Mouse (Mus musculus) left cerebral cortex, postnatal 10 days (tissue): ENCODE data around the gene Cyth4. TPM values are rescaled to one million over a fixed set of nuclear protein-coding genes. Genes with fewer than 3 reads are reported as not detected.

Experiments used
- DNase-seq, 2 experiments: peaks; one replicate each; pipeline ENCODE4 v3.0.0; 2021 to 2022; ENCODE audit warnings: low spot score in 2 of 2, mixed read lengths in 1 of 2; ENCODE audit errors: extremely low spot score in 1 of 2
- intact Hi-C: fragments of 180-260 bp; cut with DNase I; formaldehyde crosslinking; loops from one replicate; pipeline ENCODE4 v1.15.1; 2025
- total RNA-seq, 2 experiments: library from RNA; stranded (reverse); gene quantifications; 2 replicates each; pipeline ENCODE4 v1.2.3; 2021

Cyth4 gene
- total RNA-seq, 2 experiments from 2014 or later = 10.4 to 11.6 TPM

- DNase-seq = no peak
- intact Hi-C loops = no loop called here
Measured at GRCm38 (mm10) chr15:78605371-78605791, 8.5 kb downstream of the Cyth4 start.

- DNase-seq = peak; percentile 39 to 47
- intact Hi-C loops = no loop called here
Measured at GRCm38 (mm10) chr15:78606059-78606458, 9.2 kb downstream of the Cyth4 start.

GRCm38 (mm10) chr15:78607463-78607862, 10.6 kb downstream of the Cyth4 start:
- DNase-seq = no peak
- intact Hi-C loops = no loop called here

GRCm38 (mm10) chr15:78610705-78611462, 14.0 kb downstream of the Cyth4 start:
- DNase-seq = peak; percentile 31 to 78
- intact Hi-C loops = no loop called here

- intact Hi-C loops = no loop called here
- DNase-seq = no peak
Measured at GRCm38 (mm10) chr15:78614536-78614935, 17.7 kb downstream of the Cyth4 start.

- no peak for DNase-seq
- intact Hi-C loops = no loop called here
Measured at GRCm38 (mm10) chr15:78616973-78617372, 20.1 kb downstream of the Cyth4 start.

GRCm38 (mm10) chr15:78623426-78623825, 26.6 kb downstream of the Cyth4 start:
- peak; percentile 74 to 76 for DNase-seq
- intact Hi-C loops = loop anchor here (2.0 kb wide), 1 partner anchor 121 kb away; no protein-coding TSS in a partner anchor

GRCm38 (mm10) chr15:78624431-78624950, 27.6 kb downstream of the Cyth4 start:
- intact Hi-C loops = loop anchor here (2.0 kb wide), 1 partner anchor 96 kb away; no protein-coding TSS in a partner anchor
- DNase-seq = peak in 1 of 2 experiments; percentile 90

- no peak for DNase-seq
- intact Hi-C loops = loop anchor here (2.0 kb wide), 1 partner anchor 96 kb away; no protein-coding TSS in a partner anchor
Measured at GRCm38 (mm10) chr15:78624961-78625360, 28.1 kb downstream of the Cyth4 start.

- intact Hi-C loops = no loop called here
- DNase-seq = no peak
Measured at GRCm38 (mm10) chr15:78626285-78626684, 29.4 kb downstream of the Cyth4 start.

GRCm38 (mm10) chr15:78632387-78632786, 35.5 kb downstream of the Cyth4 start:
- intact Hi-C loops = no loop called here

GRCm38 (mm10) chr15:78633413-78633812, 36.6 kb downstream of the Cyth4 start:
- intact Hi-C loops = no loop called here

More at GRCm38 (mm10) chr15:78632387-78632786, 35.5 kb downstream of the Cyth4 start:
- DNase-seq = no peak

GRCm38 (mm10) chr15:78634095-78634737, 37.4 kb downstream of the Cyth4 start:
- peak; percentile 70 to 78 for DNase-seq
- intact Hi-C loops = no loop called here

More at GRCm38 (mm10) chr15:78633413-78633812, 36.6 kb downstream of the Cyth4 start:
- no peak for DNase-seq

GRCm38 (mm10) chr15:78635231-78635630, 38.4 kb downstream of the Cyth4 start:
- peak in 1 of 2 experiments; percentile 73 for DNase-seq
- intact Hi-C loops = no loop called here

- intact Hi-C loops = no loop called here
Measured at GRCm38 (mm10) chr15:78643633-78644032, 46.8 kb downstream of the Cyth4 start.

GRCm38 (mm10) chr15:78644606-78645005, 47.8 kb downstream of the Cyth4 start:
- intact Hi-C loops = no loop called here
- DNase-seq = no peak

More at GRCm38 (mm10) chr15:78643633-78644032, 46.8 kb downstream of the Cyth4 start:
- DNase-seq = no peak

GRCm38 (mm10) chr15:78647746-78648145, 50.9 kb downstream of the Cyth4 start:
- DNase-seq = no peak
- intact Hi-C loops = no loop called here

- DNase-seq = no peak
- intact Hi-C loops = no loop called here
Measured at GRCm38 (mm10) chr15:78651169-78651568, 54.3 kb downstream of the Cyth4 start.

GRCm38 (mm10) chr15:78664268-78664667, 67.4 kb downstream of the Cyth4 start:
- peak in 1 of 2 experiments; percentile 81 for DNase-seq

More at GRCm38 (mm10) chr15:78664268-78664667, 67.4 kb downstream of the Cyth4 start:
- intact Hi-C loops = no loop called here
